Mouse (Mus musculus) kidney, postnatal 0 days (tissue): ENCODE measurements around the gene Pithd1. TPM values are rescaled to one million over a fixed set of nuclear protein-coding genes. Genes with fewer than 3 reads are reported as not detected.

Experiments used
- ATAC-seq: fragments of 200-750 bp; cut with Nextera tagmentation; replicated peaks from 2 replicates; pipeline ENCODE4 v1.8.0; 2017; ENCODE audit warnings: low read depth, moderate number of reproducible peaks, moderate TSS enrichment, moderate library complexity; ENCODE audit not compliant: low FRiP score
- DNase-seq: peaks from one replicate; pipeline ENCODE4 v3.0.0-alpha.2; 2016; ENCODE audit warnings: low spot score
- H3K27ac ChIP-seq: fragments of 300-500 bp; sonication (generic); 2 replicates; pipeline ENCODE4 v1.5.1; 2014; ENCODE audit warnings: mild to moderate bottlenecking
- H3K27me3 ChIP-seq: fragments of 300-500 bp; sonication (generic); 2 replicates; pipeline ENCODE4 v1.6.1; 2014; ENCODE audit warnings: low read length, mixed read lengths; ENCODE audit not compliant: insufficient read depth
- H3K36me3 ChIP-seq: fragments of 300-500 bp; sonication (generic); 2 replicates; pipeline ENCODE4 v1.6.1; 2014; ENCODE audit warnings: low read length, mixed read lengths; ENCODE audit not compliant: insufficient read depth
- H3K4me1 ChIP-seq: fragments of 300-500 bp; sonication (generic); replicated peaks from 2 replicates; pipeline ENCODE4 v1.6.1; 2014; ENCODE audit warnings: antibody characterized with exemption, low read length, mixed read lengths; ENCODE audit not compliant: insufficient read depth
- H3K4me2 ChIP-seq: fragments of 300-500 bp; sonication (generic); 2 replicates; pipeline ENCODE4 v1.6.1; 2014; ENCODE audit warnings: mild to moderate bottlenecking, low read length, moderate library complexity, mixed read lengths
- H3K4me3 ChIP-seq: fragments of 300-500 bp; sonication (generic); replicated peaks from 2 replicates; pipeline ENCODE4 v1.5.1; 2014; ENCODE audit warnings: low read depth, low read length
- H3K9ac ChIP-seq: fragments of 300-500 bp; sonication (generic); 2 replicates; pipeline ENCODE4 v1.6.1; 2014; ENCODE audit warnings: low read depth, low read length
- H3K9me3 ChIP-seq: fragments of 300-500 bp; sonication (generic); replicated peaks from 2 replicates; pipeline ENCODE4 v1.6.1; 2016; ENCODE audit warnings: low read length, inconsistent platforms, mixed read lengths
- CTCF ChIP-seq: IDR thresholded peaks from 2 replicates; pipeline ENCODE4 v1.5.1; 2016; ENCODE audit warnings: antibody characterized with exemption, low read depth, mild to moderate bottlenecking, moderate library complexity
- WGBS: fragments of 180-500 bp; shearing (Covaris S2); extraction: QIAGEN DNeasy Blood & Tissue Kit; methylation state at CpG from one replicate; pipeline ENCODE4 v1.1.7; 2014; 5-methylcytosine and 5-hydroxymethylcytosine counted together
- polyA plus RNA-seq: library from polyadenylated mRNA; unstranded; fragments of >200 nt; fragmentation: Nextera tagmentation; extraction: Ambion mirVana; gene quantifications from 2 replicates; pipeline ENCODE4 v1.2.1, GENCODE M21; 2015

The Pithd1 gene
- polyA plus RNA-seq, 1 experiment from 2014 or later = 49.0 TPM

DNA sequence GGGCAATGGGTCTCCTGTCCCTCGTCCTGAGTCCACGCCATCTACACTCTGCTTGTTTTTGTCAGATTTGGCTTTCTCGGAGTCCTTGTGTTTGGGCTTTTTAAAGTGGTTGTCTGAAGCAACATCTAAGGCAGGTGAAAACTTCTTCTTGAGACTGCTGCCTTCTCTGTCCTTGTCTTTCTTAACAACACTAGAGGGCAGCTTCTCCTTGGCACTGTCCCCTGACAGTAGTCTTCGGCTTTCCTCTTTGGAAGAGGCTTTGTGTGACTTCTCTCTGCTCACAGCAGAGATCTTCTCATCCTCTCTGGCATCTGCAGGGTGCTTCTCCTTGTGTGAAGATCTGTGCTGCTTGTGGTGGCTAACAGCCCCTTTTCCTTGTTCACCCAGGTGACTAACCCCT lies 23.5 kb upstream of the Pithd1 start:
- no peak for TF ChIP-seq CTCF
- Histone ChIP-seq H3K36me3 (peaks cover 59% of the 10 kb centered on the region), H3K4me3 (no peak overlapping the region), H3K9me3 (no peaks in the 10 kb centered on the region), H3K27me3 (no peaks in the 10 kb centered on the region), H3K27ac (no peak overlapping the region), H3K9ac (no peak overlapping the region), H3K4me1 (no peaks in the 10 kb centered on the region), H3K4me2 (no peak overlapping the region)
- 92% methylated on average over 4 of the region's 4 CpGs for WGBS
- no peak for DNase-seq
- ATAC-seq = no peak

DNA sequence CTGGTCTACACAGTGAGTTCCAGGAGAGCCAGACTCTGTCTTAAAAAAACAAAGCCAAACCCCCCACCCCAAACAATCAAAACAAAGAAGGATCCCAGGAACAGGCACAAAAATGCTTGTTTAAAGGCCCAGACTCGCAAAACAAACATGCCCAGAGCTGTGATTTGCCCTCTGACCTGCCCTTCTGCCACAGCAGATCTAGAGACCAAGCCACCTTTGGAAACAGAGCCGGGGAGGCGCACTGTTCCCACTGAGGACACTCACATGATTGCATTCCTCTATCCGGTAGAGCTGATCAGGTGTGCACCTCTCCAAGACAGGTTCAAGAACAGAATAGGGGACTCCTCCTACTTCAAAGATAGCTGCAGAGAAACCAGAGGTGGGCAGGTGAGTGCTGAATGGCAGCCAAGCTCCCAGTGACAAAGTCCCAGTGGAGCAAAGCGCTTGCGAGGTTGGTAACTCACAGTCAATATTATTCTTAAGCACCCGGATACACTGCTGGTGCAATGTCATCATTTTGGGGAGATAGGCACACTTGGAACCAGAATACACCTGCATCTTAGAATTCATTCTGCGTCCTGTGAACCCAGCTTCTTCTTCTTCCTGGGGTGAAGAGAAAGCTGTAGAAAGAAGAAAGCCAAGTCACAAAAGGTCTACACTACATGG lies 21.9 kb upstream of the Pithd1 start:
- DNase-seq = no peak
- H3K9me3 ChIP-seq = no peaks in the 10 kb centered on the region
- 86% methylated on average over 8 of the region's 8 CpGs for WGBS
- no peak overlapping the region for H3K4me2 ChIP-seq
- H3K36me3 ChIP-seq = peaks cover 74% of the 10 kb centered on the region
- no peak overlapping the region for H3K27ac ChIP-seq
- no peak for TF ChIP-seq CTCF
- no peak overlapping the region for H3K4me3 ChIP-seq
- H3K27me3 ChIP-seq = no peaks in the 10 kb centered on the region
- ATAC-seq = no peak
- no peaks in the 10 kb centered on the region for H3K4me1 ChIP-seq
- no peak overlapping the region for H3K9ac ChIP-seq

DNA sequence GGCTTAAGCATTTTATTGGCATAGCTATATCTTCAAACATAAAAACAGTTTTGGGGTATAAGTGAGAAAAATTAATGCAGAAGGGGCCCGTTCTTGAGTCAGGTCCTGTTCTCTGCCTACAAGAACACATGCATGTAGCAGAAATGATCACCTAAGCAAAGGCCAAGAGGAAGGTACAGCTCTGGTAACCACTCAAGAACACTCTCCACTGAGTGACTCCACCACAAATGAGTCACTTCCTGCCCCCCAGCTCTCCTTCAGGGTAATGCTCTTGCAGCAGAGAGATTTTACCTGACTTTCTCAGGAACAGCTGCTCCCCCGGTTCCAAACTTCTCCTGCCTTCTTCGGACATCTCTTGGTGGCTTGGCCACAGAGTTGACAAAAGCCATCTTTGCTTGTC lies 19.8 kb upstream of the Pithd1 start:
- H3K4me2 ChIP-seq = no peak overlapping the region
- TF ChIP-seq CTCF = no peak
- WGBS = 91% methylated on average over 3 of the region's 3 CpGs
- no peak overlapping the region for H3K9ac ChIP-seq
- H3K36me3 ChIP-seq = peaks cover 71% of the 10 kb centered on the region
- ATAC-seq (no peak), DNase-seq (no peak)
- no peaks in the 10 kb centered on the region for H3K27me3 ChIP-seq
- no peaks in the 10 kb centered on the region for H3K9me3 ChIP-seq
- no peak overlapping the region for H3K4me3 ChIP-seq
- no peaks in the 10 kb centered on the region for H3K4me1 ChIP-seq
- H3K27ac ChIP-seq = no peak overlapping the region

DNA sequence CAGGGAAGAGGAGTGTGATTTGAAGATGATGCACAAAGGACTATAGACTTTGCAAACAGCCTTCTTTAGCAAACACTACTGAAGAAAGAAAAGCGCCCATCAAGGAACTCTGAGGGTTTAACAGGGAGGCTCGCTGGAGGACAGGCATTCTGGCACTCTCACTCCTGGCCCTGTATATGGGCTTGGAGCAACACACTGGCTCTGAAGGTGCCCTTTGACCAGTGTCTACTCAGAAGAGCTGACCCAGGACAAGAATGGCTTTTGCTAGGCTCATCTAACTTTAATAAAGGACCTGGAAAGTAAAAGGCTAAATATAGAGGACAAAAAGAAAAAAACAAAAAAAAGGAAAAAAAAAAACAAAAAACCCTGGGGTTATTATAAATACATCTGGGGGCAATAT lies 17.9 kb upstream of the Pithd1 start:
- no peak overlapping the region for H3K9ac ChIP-seq
- peaks cover 57% of the 10 kb centered on the region for H3K36me3 ChIP-seq
- TF ChIP-seq CTCF = no peak
- no peaks in the 10 kb centered on the region for H3K4me1 ChIP-seq
- no peaks in the 10 kb centered on the region for H3K9me3 ChIP-seq
- H3K4me2 ChIP-seq = no peak overlapping the region
- H3K27ac ChIP-seq = no peak overlapping the region
- 98% methylated on average over 2 of the region's 2 CpGs for WGBS
- DNase-seq (no peak), ATAC-seq (no peak)
- H3K4me3 ChIP-seq = no peak overlapping the region
- no peaks in the 10 kb centered on the region for H3K27me3 ChIP-seq

DNA sequence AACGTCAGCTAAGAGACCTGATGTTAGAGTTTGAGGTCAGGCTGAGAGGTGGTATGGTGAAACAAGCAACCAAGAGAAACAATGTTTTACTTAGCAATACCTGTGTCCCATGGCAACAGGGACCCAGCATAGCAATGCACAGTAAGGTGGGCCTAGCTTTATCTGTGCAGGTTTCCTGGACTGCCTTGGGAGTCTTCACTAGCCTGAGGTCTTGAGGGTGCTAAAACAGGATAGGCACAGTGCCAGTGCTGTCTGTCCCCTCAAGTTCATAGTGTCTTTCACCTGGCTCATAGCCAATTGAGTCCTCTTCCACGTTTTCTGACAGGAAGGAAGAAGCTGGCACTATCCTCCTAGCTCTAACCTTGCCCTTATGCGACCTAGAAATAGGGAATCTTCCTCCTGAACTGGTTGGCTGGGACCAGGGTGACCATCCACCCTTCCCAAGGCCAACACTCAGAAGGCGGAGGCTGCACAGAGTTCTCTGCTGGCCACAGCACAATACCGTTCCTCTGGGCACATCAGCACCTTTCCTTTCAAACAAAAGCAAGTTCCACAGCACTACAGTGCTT lies 17.1 kb upstream of the Pithd1 start:
- DNase-seq (no peak), ATAC-seq (no peak)
- H3K27me3 ChIP-seq = no peaks in the 10 kb centered on the region
- H3K27ac ChIP-seq = no peak overlapping the region
- no peak overlapping the region for H3K4me3 ChIP-seq
- H3K4me1 ChIP-seq = no peaks in the 10 kb centered on the region
- H3K36me3 ChIP-seq = peaks cover 51% of the 10 kb centered on the region
- H3K9ac ChIP-seq = no peak overlapping the region
- H3K4me2 ChIP-seq = no peak overlapping the region
- TF ChIP-seq CTCF = no peak
- 87% methylated on average over 5 of the region's 5 CpGs for WGBS
- H3K9me3 ChIP-seq = no peaks in the 10 kb centered on the region

DNA sequence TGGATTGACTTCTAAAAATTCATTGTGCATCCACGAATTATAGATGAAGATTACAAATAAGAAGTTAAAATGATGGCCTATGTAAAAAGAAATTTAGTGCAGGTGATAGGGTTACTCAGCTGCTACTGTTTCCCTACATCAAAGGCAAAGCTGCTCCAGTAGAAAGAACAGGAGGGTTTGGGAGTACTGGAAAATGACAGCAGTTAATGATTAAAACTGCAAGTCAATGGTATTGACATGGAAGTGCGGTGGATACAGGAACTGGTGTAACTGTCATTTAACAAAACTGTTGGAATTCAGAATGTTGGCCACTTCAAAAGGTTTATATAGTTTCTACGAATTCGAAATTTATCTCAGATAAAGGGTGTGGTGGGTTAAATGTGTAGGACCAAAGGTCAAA lies 8.1 kb upstream of the Pithd1 start:
- DNase-seq = no peak
- H3K27me3 ChIP-seq = no peaks in the 10 kb centered on the region
- no peak for TF ChIP-seq CTCF
- H3K36me3 ChIP-seq = no peaks in the 10 kb centered on the region
- H3K4me1 ChIP-seq = no peaks in the 10 kb centered on the region
- H3K9me3 ChIP-seq = no peaks in the 10 kb centered on the region
- no peak overlapping the region for H3K4me3 ChIP-seq
- no peak overlapping the region for H3K4me2 ChIP-seq
- H3K9ac ChIP-seq = no peak overlapping the region
- WGBS = 87% methylated on average over 4 of the region's 4 CpGs
- H3K27ac ChIP-seq = no peak overlapping the region
- ATAC-seq = no peak

DNA sequence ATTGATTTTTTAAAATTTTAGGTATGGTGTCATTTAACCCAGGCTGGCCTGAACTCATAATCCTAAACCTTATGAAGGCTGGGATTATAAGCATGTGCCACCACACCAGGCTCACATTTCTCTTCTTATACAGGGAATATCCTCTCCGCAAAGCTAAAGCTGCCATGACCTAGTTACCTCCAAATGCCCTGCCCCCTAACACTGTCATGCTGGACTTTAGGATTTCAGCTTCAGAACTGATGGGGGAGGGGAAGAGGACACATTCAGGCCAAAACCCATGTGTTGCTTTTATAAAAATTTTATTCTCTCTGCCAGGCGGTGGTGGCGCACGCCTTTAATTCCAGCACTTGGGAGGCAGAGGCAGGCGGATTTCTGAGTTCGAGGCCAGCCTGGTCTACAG lies 6.9 kb upstream of the Pithd1 start:
- H3K27ac ChIP-seq = no peak overlapping the region
- H3K9me3 ChIP-seq = no peaks in the 10 kb centered on the region
- H3K9ac ChIP-seq = no peak overlapping the region
- WGBS = 97% methylated on average over 6 of the region's 6 CpGs
- no peaks in the 10 kb centered on the region for H3K36me3 ChIP-seq
- DNase-seq = no peak
- no peak for TF ChIP-seq CTCF
- ATAC-seq = no peak
- H3K27me3 ChIP-seq = no peaks in the 10 kb centered on the region
- no peaks in the 10 kb centered on the region for H3K4me1 ChIP-seq
- no peak overlapping the region for H3K4me3 ChIP-seq
- H3K4me2 ChIP-seq = no peak overlapping the region
